Mouse (Mus musculus) adrenal gland, adult (tissue): ENCODE data around the gene Btnl2.
"Not testable (repeated sequence)": the region's sequence is repeated elsewhere in the genome, so short reads cannot be mapped to it uniquely, and the experiment has no call there.

Experiments used
- DNase-seq, 2 experiments: peaks; one replicate each; pipeline ENCODE4 v3.0.0; 2022 to 2023; ENCODE audit warnings: low spot score in 1 of 2; ENCODE audit not compliant: inconsistent age in 2 of 2

Btnl2 gene

GRCm38 (mm10) chr17:34354539-34354938 lies at the start of gene Btnl2:
TSS of gene Btnl2 (plus strand) at chr17:34354822.
- no peak for DNase-seq

- DNase-seq: peak; percentile 88 to 96
Observed at GRCm38 (mm10) chr17:34305380-34306030, 49.1 kb upstream of the Btnl2 start, which contains the start of gene H2-Eb1. TSS of gene H2-Eb1 (plus strand) at chr17:34305867.

- no peak for DNase-seq
Observed at GRCm38 (mm10) chr17:34306407-34306806, 48.2 kb upstream of the Btnl2 start.

- no peak for DNase-seq
Observed at GRCm38 (mm10) chr17:34307216-34307615, 47.4 kb upstream of the Btnl2 start.

- no peak for DNase-seq
Observed at GRCm38 (mm10) chr17:34308161-34308560, 46.5 kb upstream of the Btnl2 start.

- DNase-seq: no peak
Observed at GRCm38 (mm10) chr17:34309225-34309624, 45.4 kb upstream of the Btnl2 start.

GRCm38 (mm10) chr17:34309683-34310385 lies 44.8 kb upstream of the Btnl2 start:
- peak; percentile 80 to 90 for DNase-seq

- DNase-seq: not testable (repeated sequence)
Observed at GRCm38 (mm10) chr17:34310526-34310925, 44.1 kb upstream of the Btnl2 start.

GRCm38 (mm10) chr17:34312185-34312584 lies 42.4 kb upstream of the Btnl2 start:
- DNase-seq: no peak

GRCm38 (mm10) chr17:34313393-34313792 lies 41.2 kb upstream of the Btnl2 start:
- DNase-seq: peak; percentile 63 to 92

GRCm38 (mm10) chr17:34314286-34314685 lies 40.3 kb upstream of the Btnl2 start:
- no peak for DNase-seq

- no peak for DNase-seq
Observed at GRCm38 (mm10) chr17:34315512-34315911, 39.1 kb upstream of the Btnl2 start.

- no peak for DNase-seq
Observed at GRCm38 (mm10) chr17:34316697-34317096, 37.9 kb upstream of the Btnl2 start.

GRCm38 (mm10) chr17:34317275-34317674 lies 37.3 kb upstream of the Btnl2 start:
- no peak for DNase-seq

GRCm38 (mm10) chr17:34325436-34325835 lies 29.2 kb upstream of the Btnl2 start, which contains the start of gene H2-Eb2:
TSS of gene H2-Eb2 (plus strand) at chr17:34325665.
- no peak for DNase-seq

GRCm38 (mm10) chr17:34326373-34326772 lies 28.2 kb upstream of the Btnl2 start:
- no peak for DNase-seq

- no peak for DNase-seq
Observed at GRCm38 (mm10) chr17:34329807-34330206, 24.8 kb upstream of the Btnl2 start.

GRCm38 (mm10) chr17:34331200-34331599 lies 23.4 kb upstream of the Btnl2 start:
- DNase-seq: no peak

- DNase-seq: peak in 1 of 2 experiments; percentile 37
Observed at GRCm38 (mm10) chr17:34340619-34341402, 13.8 kb upstream of the Btnl2 start.

- no peak for DNase-seq
Observed at GRCm38 (mm10) chr17:34344882-34345281, 9.7 kb upstream of the Btnl2 start.

- no peak for DNase-seq
Observed at GRCm38 (mm10) chr17:34345486-34345885, 9.1 kb upstream of the Btnl2 start.

GRCm38 (mm10) chr17:34346041-34346440 lies 8.6 kb upstream of the Btnl2 start:
- no peak for DNase-seq
